Mouse (Mus musculus) mesoderm, embryonic 11.5 days (tissue): Measurements from ENCODE around the gene Cox7b2.

Experiments used
- DNase-seq: peaks from one replicate; pipeline ENCODE4 v3.0.0-alpha.2; 2012; ENCODE audit warnings: low read depth, low spot score

The Cox7b2 gene

GRCm38 (mm10) chr5:71548079-71548478, at the start of gene Cox7b2:
TSS of gene Cox7b2 (minus strand) at chr5:71548205.
- DNase-seq: no peak

- DNase-seq: no peak
Measured at GRCm38 (mm10) chr5:71595321-71595720, 47.3 kb upstream of the Cox7b2 start.

GRCm38 (mm10) chr5:71593745-71594255, 45.8 kb upstream of the Cox7b2 start:
- DNase-seq: no peak

DNA sequence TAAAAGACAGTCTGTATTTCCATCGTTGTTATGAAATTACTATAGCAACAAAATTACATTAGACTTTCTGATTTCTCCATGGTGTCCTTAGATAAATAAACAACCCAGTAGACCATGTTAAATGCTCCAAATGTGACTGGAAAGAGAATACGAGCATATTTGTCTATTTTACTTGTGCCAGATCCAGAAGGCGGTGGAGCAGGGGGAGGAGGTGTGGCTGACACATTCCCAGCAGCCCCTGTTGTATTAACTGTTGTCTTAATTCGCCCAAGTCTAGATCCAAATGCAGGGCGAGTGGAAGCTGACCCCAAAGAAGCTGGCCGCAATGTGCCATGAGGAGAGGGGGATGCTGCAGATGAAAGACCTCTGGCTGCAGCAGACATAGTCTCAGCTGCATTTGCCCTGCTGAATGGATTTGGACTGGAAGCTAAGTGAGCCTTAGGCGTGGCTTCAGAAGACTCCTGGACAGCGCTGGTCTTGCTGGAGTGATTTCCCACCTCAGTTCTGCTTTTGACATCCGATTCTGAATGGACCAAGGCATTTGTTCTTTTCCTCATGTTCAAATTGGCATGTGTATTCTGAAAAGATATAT, 23.7 kb upstream of the Cox7b2 start:
- no peak for DNase-seq

DNA sequence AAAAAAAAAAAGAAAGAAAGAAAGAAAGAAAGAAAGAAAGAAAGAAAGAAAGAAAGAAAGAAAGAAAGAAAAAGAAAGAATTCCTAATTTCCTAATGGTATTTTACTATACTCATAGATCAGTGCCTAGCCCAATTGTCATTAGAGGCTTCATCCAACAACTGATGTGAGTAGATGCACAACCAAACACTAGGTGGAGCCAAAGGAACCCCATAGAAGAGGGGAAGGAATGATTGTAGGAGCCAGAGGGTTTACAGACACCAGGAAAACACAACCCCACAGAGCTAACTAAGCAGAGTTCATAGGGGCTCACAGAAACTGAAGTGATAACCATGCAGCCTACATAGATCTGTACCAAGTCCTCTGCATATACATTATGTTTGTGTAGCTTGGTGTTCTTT, 2.5 kb downstream of the Cox7b2 start:
- peak; percentile 21 for DNase-seq

DNA sequence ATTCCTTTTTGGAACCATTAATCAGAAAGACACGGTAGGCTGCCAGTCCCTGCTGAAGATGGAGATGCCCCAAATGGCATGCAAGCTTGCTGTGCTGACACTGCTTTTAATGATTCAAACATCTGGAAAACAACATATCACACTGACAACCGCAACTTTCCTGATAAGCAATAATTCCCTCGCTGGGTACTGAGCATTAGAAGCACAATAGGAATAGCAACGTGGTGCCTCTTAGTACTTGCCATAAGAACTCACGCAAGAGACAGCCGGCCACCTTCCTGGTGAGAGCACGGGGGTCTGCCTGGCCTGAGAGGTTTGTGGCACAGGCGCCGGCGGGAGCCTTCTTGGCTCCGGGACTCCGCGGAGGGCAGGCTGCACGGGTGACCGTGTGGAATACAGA, 22.5 kb downstream of the Cox7b2 start:
- peak; percentile 11 for DNase-seq

GRCm38 (mm10) chr5:71502058-71502678, 45.8 kb downstream of the Cox7b2 start:
- peak; percentile 72 for DNase-seq

DNA sequence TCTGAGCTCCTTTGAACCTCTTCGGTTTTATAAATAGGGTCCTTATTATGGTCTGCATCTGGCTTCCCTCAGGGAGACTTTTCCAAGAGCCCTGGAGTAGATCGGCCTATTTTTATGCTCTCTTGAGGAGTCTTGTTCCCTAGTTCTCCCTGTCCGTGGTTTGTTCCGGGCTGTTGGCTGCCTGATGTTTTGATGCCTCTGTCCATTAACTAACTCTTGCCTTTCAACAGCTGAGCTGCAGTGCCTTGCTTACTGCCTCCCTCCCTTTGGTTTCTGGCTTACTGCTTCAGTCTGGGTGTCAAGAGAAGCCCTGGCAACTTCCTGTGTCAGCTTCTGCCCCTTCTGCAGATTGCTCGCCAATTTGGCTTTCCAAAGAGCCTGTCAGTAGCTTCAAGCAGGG, 52.4 kb downstream of the Cox7b2 start:
- peak; percentile 2 for DNase-seq

- DNase-seq: no peak
Measured at GRCm38 (mm10) chr5:71456957-71457356, 91.0 kb downstream of the Cox7b2 start.

- DNase-seq: no peak
Measured at GRCm38 (mm10) chr5:71440174-71440573, 107.8 kb downstream of the Cox7b2 start.
